Mouse (Mus musculus) limb, embryonic 15.5 days (tissue): ENCODE data around the gene Nop2. TPM values are rescaled to one million over a fixed set of nuclear protein-coding genes. Genes with fewer than 3 reads are reported as not detected.

Experiments
- ATAC-seq: fragments of 200-750 bp; cut with Nextera tagmentation; 2 replicates; pipeline ENCODE4 v1.8.0; 2017; ENCODE audit warnings: low read depth, moderate TSS enrichment; ENCODE audit not compliant: insufficient number of reproducible peaks, low FRiP score, low TSS enrichment
- H3K27ac ChIP-seq: fragments of 300-500 bp; sonication (generic); 2 replicates; pipeline ENCODE4 v1.5.1; 2015; ENCODE audit warnings: moderate library complexity, mild to moderate bottlenecking, inconsistent platforms
- H3K27me3 ChIP-seq: fragments of 300-500 bp; sonication (generic); 2 replicates; pipeline ENCODE4 v1.6.1; 2015; ENCODE audit warnings: inconsistent platforms
- H3K36me3 ChIP-seq: fragments of 300-500 bp; sonication (generic); 2 replicates; pipeline ENCODE4 v1.6.1; 2015; ENCODE audit warnings: inconsistent platforms
- H3K4me1 ChIP-seq: fragments of 300-500 bp; sonication (generic); 2 replicates; pipeline ENCODE4 v1.6.1; 2015; ENCODE audit warnings: inconsistent platforms
- H3K4me2 ChIP-seq: fragments of 300-500 bp; sonication (generic); 2 replicates; pipeline ENCODE4 v1.6.1; 2015; ENCODE audit warnings: mild to moderate bottlenecking, inconsistent platforms
- H3K4me3 ChIP-seq: fragments of 300-500 bp; sonication (generic); 2 replicates; pipeline ENCODE4 v1.5.1; 2015; ENCODE audit warnings: mild to moderate bottlenecking, inconsistent platforms
- H3K9ac ChIP-seq: fragments of 300-500 bp; sonication (generic); 2 replicates; pipeline ENCODE4 v1.6.1; 2015; ENCODE audit warnings: inconsistent platforms
- H3K9me3 ChIP-seq: fragments of 300-500 bp; sonication (generic); 2 replicates; pipeline ENCODE4 v1.6.1; 2016; ENCODE audit warnings: inconsistent platforms
- WGBS: fragments of 180-500 bp; shearing (Covaris S2); methylation state at CpG from one replicate; pipeline ENCODE4 v1.1.7; 2015; 5-methylcytosine and 5-hydroxymethylcytosine counted together
- polyA plus RNA-seq: library from polyadenylated mRNA; unstranded; fragments of >200 nt; fragmentation: Nextera tagmentation; extraction: Ambion mirVana; gene quantifications from 2 replicates; pipeline ENCODE4 v1.2.1, GENCODE M21; 2015

Gene Nop2
- polyA plus RNA-seq, 1 experiment from 2014 or later: 54.4 TPM

DNA sequence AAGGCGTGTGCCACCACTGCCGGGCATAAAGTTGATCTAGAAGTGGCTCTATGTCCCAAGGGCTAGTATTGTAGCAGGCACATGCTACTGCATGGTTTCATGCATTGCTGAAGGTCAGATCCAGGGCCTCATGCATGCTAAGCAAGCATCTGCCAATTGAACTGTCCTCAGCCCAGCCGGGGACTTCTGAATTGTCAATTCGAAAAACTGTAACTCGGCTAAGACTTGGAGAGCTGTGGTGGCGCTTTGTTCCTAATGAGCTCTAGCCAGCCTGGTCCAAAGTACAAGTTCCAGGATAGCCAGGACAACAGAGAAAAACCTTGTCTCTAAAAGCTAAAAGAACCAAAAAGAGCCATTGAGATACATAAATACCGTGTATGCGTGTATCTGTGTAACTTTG, 12.3 kb upstream of the Nop2 start:
- no peak overlapping the region for H3K4me2 ChIP-seq
- no peak overlapping the region for H3K9ac ChIP-seq
- no peak for ATAC-seq
- no peaks in the 10 kb centered on the region for H3K9me3 ChIP-seq
- no peak overlapping the region for H3K27ac ChIP-seq
- peaks cover 94% of the 10 kb centered on the region for H3K36me3 ChIP-seq
- H3K4me3 ChIP-seq: no peak overlapping the region
- WGBS: 94% methylated on average over 8 of the region's 8 CpGs
- no peaks in the 10 kb centered on the region for H3K27me3 ChIP-seq
- H3K4me1 ChIP-seq: no peaks in the 10 kb centered on the region

DNA sequence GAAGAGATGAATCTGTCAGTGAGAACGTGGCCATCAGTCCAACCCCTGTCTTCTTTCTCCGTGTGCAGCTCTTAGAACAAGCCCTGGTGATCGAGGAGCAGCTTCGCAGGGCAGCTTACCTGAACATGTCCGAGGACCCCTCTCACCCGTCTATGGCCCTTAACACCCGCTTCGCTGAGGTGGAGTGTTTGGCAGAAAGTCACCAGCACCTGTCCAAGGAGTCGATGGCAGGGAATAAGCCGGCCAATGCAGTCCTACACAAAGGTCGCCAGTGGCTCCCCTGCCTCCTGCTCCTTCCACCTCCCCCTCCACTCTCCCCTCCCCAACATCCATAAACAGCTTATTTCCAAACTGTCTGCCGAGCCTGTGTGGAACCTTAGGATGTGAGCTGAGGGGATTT, 3.0 kb upstream of the Nop2 start:
- no peak overlapping the region for H3K4me2 ChIP-seq
- no peaks in the 10 kb centered on the region for H3K9me3 ChIP-seq
- H3K4me1 ChIP-seq: peaks cover 9% of the 10 kb centered on the region; the same call in 1 of the 2 replicates
- no peak for ATAC-seq
- H3K27ac ChIP-seq: no peak overlapping the region
- no peaks in the 10 kb centered on the region for H3K27me3 ChIP-seq
- no peak overlapping the region for H3K4me3 ChIP-seq
- H3K9ac ChIP-seq: no peak overlapping the region
- H3K36me3 ChIP-seq: peaks cover 71% of the 10 kb centered on the region
- 89% methylated on average over 12 of the region's 12 CpGs for WGBS

DNA sequence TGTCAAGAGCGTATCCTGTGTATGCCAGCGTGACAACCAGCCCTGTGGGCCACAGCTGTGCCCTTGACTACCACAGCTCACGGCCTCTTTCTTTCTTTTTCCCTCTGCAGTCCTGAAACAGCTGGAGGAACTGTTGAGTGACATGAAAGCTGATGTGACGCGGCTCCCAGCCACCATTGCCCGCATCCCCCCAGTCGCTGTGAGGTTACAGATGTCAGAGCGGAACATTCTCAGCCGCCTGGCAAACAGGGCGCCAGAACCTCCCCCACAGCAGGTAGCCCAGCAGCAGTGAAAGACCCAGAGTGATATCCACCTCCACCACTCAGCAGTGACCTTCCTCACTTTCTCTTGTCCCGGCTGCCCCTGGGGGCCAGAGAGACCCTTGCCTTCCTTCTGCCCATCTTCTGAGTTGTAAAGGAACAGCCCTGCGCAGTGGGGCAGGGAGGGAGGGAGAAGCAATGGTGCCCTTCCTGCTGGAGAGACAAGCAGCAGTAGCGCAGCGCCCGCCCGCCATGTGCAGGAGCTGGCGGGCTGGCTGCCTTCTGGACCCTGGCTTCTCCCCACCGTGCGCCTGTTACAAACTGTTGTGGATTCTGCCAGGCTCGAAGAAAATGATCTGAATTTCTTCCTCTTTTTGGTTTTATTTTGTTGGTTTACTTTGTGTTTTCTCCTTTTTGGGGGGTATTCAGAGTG, 1.9 kb upstream of the Nop2 start:
- ATAC-seq: no peak
- H3K4me3 ChIP-seq: no peak overlapping the region
- peaks cover 71% of the 10 kb centered on the region for H3K36me3 ChIP-seq
- H3K27ac ChIP-seq: no peak overlapping the region
- no peak overlapping the region for H3K9ac ChIP-seq
- H3K9me3 ChIP-seq: no peaks in the 10 kb centered on the region
- peaks cover 9% of the 10 kb centered on the region; the same call in 1 of the 2 replicates for H3K4me1 ChIP-seq
- H3K27me3 ChIP-seq: no peaks in the 10 kb centered on the region
- WGBS: 88% methylated on average over 20 of the region's 20 CpGs
- no peak overlapping the region for H3K4me2 ChIP-seq

DNA sequence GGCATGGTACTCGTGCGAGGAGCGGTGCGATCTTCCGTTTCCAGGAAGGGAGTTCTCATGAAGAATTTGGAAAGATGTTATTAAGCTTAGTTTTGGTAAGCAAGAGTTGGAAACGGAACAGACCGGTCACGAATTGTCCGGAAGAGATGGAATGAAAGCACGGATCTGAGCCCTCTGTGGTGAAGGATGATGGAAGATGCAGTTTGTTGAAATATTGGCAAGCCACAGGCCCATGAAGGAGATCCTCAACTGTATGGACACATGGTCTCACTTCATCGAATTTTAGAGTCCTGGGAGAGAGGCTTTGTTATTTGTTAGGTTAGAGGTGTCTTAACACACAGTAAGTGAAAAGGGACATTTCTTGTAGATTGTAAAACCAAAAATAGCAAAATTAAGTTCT, 761 bp downstream of the Nop2 start:
- Histone ChIP-seq H3K36me3 (peaks cover 71% of the 10 kb centered on the region), H3K4me1 (peaks cover 9% of the 10 kb centered on the region; the same call in 1 of the 2 replicates), H3K4me3 (peak overlapping the region; percentile 91), H3K4me2 (peak overlapping the region; percentile 65), H3K27me3 (no peaks in the 10 kb centered on the region), H3K9me3 (no peaks in the 10 kb centered on the region), H3K9ac (peak overlapping the region; percentile 74), H3K27ac (0 out of 2 replicates have a peak overlapping the region, but pooled peaks have one; percentile 89)
- ATAC-seq: no peak
- WGBS: 10% methylated on average over 11 of the region's 11 CpGs

DNA sequence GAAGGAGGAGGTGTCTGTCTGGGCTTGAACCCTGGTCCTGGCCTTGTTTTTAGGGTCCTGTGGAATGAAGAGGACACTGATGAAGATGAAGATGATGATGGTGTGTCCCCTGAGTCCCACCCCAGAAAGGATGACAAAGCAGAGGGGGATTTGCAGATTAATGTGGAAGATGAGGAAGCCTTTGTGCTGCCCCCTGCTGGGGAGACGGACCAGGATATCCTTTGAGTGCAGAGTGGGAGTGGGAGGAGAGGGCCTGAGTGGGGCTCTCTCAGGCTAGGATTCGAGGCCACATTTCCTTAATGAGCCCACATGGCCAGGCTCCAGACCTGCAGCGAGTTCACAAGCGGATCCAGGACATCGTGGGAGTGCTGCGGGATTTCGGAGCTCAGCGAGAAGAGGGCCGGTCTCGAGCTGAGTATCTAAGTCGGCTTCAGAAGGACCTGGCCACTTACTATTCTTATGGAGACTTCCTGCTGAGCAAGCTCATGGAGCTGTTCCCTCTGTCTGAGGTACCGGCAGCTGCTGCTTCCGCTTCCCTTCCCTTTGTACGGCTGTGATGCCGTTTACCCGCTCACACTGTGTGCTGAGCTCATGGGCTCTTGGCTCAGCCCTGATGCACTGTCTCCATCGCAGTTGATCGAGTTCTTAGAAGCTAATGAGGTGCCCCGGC, 5.4 kb downstream of the Nop2 start:
- H3K27me3 ChIP-seq: no peaks in the 10 kb centered on the region
- H3K4me2 ChIP-seq: no peak overlapping the region
- WGBS: 91% methylated on average over 19 of the region's 19 CpGs
- no peak overlapping the region for H3K27ac ChIP-seq
- no peaks in the 10 kb centered on the region for H3K9me3 ChIP-seq
- H3K4me1 ChIP-seq: peaks cover 5% of the 10 kb centered on the region; the same call in 1 of the 2 replicates
- peaks cover 87% of the 10 kb centered on the region for H3K36me3 ChIP-seq
- no peak for ATAC-seq
- no peak overlapping the region for H3K4me3 ChIP-seq
- no peak overlapping the region for H3K9ac ChIP-seq

DNA sequence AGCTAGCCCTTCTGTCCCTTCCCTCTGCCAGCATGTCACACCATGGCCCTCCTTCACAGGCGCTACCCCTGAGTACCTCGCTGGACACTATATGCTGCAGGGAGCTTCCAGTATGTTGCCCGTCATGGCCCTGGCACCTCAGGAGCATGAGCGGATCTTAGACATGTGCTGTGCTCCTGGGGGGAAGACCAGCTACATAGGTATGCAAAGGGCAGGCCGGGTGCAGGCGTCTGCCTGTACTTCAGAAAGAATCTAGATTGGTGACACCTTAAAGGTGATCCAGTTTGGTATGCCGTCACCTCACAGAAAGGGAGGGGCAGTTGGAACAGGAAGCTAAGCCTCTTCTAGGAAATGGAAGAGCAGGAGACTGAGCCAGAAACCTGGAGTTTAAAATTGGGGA, 8.0 kb downstream of the Nop2 start:
- no peaks in the 10 kb centered on the region for H3K9me3 ChIP-seq
- peaks cover 95% of the 10 kb centered on the region for H3K36me3 ChIP-seq
- H3K27me3 ChIP-seq: no peaks in the 10 kb centered on the region
- H3K27ac ChIP-seq: no peak overlapping the region
- H3K4me1 ChIP-seq: peaks cover 3% of the 10 kb centered on the region
- ATAC-seq: no peak
- H3K4me2 ChIP-seq: no peak overlapping the region
- no peak overlapping the region for H3K4me3 ChIP-seq
- H3K9ac ChIP-seq: no peak overlapping the region
- 89% methylated on average over 7 of the region's 7 CpGs for WGBS

DNA sequence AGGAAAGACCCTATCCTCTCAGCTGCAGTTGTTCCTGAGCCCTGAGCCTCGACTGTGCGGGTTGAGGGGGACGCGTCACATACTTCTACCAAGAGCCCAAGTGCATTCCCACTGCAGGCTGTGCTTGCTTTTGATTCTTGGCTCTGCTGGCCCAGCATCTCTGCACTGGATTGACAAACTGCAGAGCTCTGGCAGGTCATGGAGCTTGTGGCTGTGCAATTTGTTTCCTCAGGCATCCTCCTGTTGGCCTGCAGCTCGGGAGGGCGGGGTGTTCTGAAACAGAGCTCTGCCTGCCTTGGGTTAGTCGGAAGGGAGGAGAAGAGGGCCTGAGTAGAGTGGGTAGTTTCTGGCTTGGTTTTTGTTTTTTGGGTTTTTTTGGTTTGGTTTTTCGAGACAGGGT, 10.7 kb downstream of the Nop2 start:
- Histone ChIP-seq H3K4me2 (no peak overlapping the region), H3K4me3 (no peak overlapping the region), H3K36me3 (peaks cover 71% of the 10 kb centered on the region), H3K4me1 (peaks cover 26% of the 10 kb centered on the region), H3K9ac (no peak overlapping the region), H3K27ac (no peak overlapping the region), H3K27me3 (no peaks in the 10 kb centered on the region), H3K9me3 (no peaks in the 10 kb centered on the region)
- WGBS: 87% methylated on average over 8 of the region's 8 CpGs
- ATAC-seq: no peak

DNA sequence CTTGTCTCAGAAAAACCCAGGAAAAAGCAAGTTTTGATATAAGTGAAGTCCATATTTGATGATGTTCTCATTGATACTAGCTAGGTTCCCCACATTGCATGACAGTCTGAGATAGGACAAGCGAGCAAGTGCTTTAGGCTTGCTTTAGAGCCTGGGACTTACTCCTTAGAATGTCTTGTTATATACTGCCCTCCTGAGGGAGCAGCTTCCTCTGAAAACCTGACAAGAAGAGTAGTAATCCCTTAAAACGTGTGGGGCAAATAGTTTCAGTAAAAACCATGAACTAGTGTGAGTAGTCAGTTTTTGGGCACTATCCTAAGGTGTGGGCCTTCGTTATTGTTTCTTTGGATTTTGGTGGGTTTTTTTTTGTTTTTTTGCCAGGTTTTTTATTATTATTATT, 11.4 kb downstream of the Nop2 start:
- H3K4me1 ChIP-seq: peaks cover 32% of the 10 kb centered on the region
- H3K36me3 ChIP-seq: peaks cover 65% of the 10 kb centered on the region
- no peak overlapping the region for H3K4me2 ChIP-seq
- no peak for ATAC-seq
- H3K27ac ChIP-seq: no peak overlapping the region
- H3K9me3 ChIP-seq: no peaks in the 10 kb centered on the region
- WGBS: 74% methylated on average over 3 of the region's 3 CpGs
- no peak overlapping the region for H3K4me3 ChIP-seq
- no peak overlapping the region for H3K9ac ChIP-seq
- H3K27me3 ChIP-seq: no peaks in the 10 kb centered on the region

DNA sequence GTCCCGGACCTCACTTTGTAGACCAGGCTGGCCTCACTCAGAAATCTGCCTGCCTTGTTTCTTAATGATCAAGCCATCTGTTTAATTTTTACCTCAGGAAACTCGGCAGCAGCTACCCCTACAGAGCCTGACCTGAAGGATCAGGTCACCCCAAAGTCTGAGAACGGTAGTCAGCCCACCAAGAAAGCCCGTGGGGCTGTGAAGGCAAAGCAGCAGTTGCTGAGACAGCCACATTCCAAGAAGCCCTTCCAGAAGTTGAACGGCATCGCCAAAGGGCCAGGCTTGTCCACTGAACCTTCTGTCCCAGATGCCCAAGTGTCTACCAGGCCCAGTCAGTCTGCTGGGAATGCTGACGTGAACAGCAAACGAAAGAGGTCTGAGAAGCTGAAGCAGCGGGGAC, 12.2 kb downstream of the Nop2 start:
- no peak for ATAC-seq
- H3K9ac ChIP-seq: no peak overlapping the region

DNA sequence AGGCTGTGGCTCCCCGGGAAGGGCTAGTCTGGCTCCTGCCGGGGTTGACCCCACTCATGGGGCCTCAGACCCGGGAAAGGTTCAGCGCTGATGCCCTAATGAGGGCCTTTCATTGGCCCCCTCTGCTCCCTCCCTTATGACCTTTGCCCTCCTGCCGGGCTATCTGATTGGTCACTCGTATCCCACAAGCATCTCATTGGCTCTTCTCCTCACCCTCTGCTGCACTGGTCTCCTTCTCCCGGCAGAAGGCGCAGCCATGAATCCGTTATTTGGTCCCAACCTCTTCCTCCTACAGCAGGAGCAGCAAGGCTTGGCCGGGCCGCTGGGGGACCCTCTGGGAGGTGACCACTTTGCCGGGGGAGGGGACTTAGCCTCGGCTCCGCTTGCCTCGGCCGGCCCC, 13.3 kb downstream of the Nop2 start, which contains the start of gene Iffo1:
Iffo1 (plus strand) TSS at position 241 of the 400 bp plus-strand sequence.
- H3K36me3 ChIP-seq: peaks cover 51% of the 10 kb centered on the region
- peak within 1 kb of the TSS; percentile 87 for H3K4me2 ChIP-seq
- peak within 1 kb of the TSS; percentile 91 for H3K27ac ChIP-seq
- H3K27me3 ChIP-seq: no peaks in the 10 kb centered on the region
- peak within 1 kb of the TSS; percentile 69 for H3K9ac ChIP-seq
- no peaks in the 10 kb centered on the region for H3K9me3 ChIP-seq
- H3K4me3 ChIP-seq: peak within 1 kb of the TSS; percentile 70
- H3K4me1 ChIP-seq: peaks cover 48% of the 10 kb centered on the region
- ATAC-seq: peak; percentile 81
- WGBS: 2% methylated on average over 16 of the region's 16 CpGs

More for the DNA sequence above, 12.2 kb downstream of the Nop2 start:
- Histone ChIP-seq H3K9me3 (no peaks in the 10 kb centered on the region), H3K36me3 (peaks cover 62% of the 10 kb centered on the region), H3K4me1 (peaks cover 40% of the 10 kb centered on the region), H3K4me3 (no peak overlapping the region), H3K4me2 (no peak overlapping the region), H3K27me3 (no peaks in the 10 kb centered on the region), H3K27ac (no peak overlapping the region)
- WGBS: 83% methylated on average over 9 of the region's 9 CpGs

DNA sequence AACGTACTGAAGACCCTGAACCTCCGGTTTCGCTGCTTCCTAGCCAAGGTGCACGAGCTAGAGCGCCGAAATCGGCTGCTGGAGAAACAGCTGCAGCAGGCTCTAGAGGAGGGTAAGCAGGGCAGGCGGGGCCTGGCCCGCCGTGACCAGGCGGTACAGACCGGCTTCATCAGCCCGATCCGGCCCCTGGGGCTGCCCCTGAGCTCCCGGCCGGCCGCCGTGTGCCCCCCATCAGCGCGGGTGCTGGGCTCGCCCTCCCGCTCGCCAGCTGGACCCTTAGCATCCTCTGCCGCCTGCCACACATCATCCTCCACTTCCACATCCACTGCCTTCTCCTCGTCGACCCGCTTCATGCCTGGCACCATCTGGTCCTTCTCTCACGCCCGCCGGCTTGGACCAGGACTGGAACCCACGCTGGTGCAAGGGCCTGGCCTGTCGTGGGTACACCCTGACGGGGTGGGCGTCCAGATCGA, 13.8 kb downstream of the Nop2 start:
- WGBS: 2% methylated on average over 33 of the region's 35 CpGs
- peak overlapping the region; percentile 69 for H3K9ac ChIP-seq
- H3K4me2 ChIP-seq: peak overlapping the region; percentile 87
- peaks cover 45% of the 10 kb centered on the region for H3K36me3 ChIP-seq
- H3K27ac ChIP-seq: peak overlapping the region; percentile 91
- peak overlapping the region; percentile 70 for H3K4me3 ChIP-seq
- no peaks in the 10 kb centered on the region for H3K27me3 ChIP-seq
- H3K4me1 ChIP-seq: peaks cover 48% of the 10 kb centered on the region
- ATAC-seq: no peak
- no peaks in the 10 kb centered on the region for H3K9me3 ChIP-seq

DNA sequence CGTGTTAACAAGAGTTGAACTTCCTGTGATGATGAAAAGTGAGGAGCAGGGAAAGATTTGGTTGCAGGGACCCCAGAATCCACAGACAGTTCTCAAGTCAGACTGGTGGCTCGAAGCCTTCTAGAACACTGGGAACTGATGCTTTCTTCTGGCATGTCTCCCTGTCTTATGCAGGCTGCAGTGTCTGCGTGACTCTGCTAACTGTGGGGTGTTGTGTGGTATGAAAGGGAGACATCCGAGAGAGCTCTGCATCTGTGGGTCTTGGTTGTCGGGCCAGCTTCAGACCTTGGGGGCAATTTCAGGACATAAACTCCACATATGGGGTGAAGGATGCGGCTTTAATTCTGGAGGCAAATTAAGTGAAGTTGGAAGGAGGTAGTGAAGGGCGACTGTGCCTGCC, 14.4 kb downstream of the Nop2 start:
- H3K9ac ChIP-seq: peak overlapping the region; percentile 69; the same call in 1 of the 2 replicates
- H3K27ac ChIP-seq: peak overlapping the region; percentile 91
- no peaks in the 10 kb centered on the region for H3K9me3 ChIP-seq
- H3K27me3 ChIP-seq: no peaks in the 10 kb centered on the region
- H3K36me3 ChIP-seq: peaks cover 42% of the 10 kb centered on the region
- 31% methylated on average over 7 of the region's 7 CpGs for WGBS
- H3K4me3 ChIP-seq: peak overlapping the region; percentile 70
- peaks cover 48% of the 10 kb centered on the region for H3K4me1 ChIP-seq
- no peak for ATAC-seq
- peak overlapping the region; percentile 87 for H3K4me2 ChIP-seq
